Mouse (Mus musculus): ENCODE measurements at regions not wholly inside any gene's neighbourhood (a gene's known extent, or its start where the extent isn't known, plus 50 kb on each side); places are given as distances from the start of the nearest gene placed in this dataset.

- TF ChIP-seq CTCF (IDR thresholded peaks at IDR 0.05; ENCODE audit: borderline replicate concordance, extremely low read depth, insufficient read depth, insufficient read length) (no peak), POLR2A (IDR thresholded peaks at IDR 0.05; ENCODE audit: borderline replicate concordance, extremely low read depth, insufficient read depth, insufficient read length, poor library complexity, severe bottlenecking) (no peak)
Observed at GRCm38 (mm10) chr5:70400561-70400960, 441.9 kb downstream of the Gabrg1 start.
